Mouse (Mus musculus) testis, adult 2 months (tissue): ENCODE data around the gene Lep.

Experiments
- CTCF ChIP-seq: fragments of 200-500 bp; IDR thresholded peaks from 2 replicates; pipeline ENCODE4 v1.5.1; 2012; ENCODE audit warnings: low read depth, mild to moderate bottlenecking, inconsistent platforms, low read length, moderate library complexity; ENCODE audit not compliant: control insufficient read depth, insufficient read depth, insufficient replicate concordance
- POLR2A ChIP-seq: fragments of 200-500 bp; IDR thresholded peaks from 2 replicates; pipeline ENCODE4 v1.6.1; 2012; ENCODE audit warnings: low read depth, mild to moderate bottlenecking, inconsistent platforms, low read length, moderate library complexity; ENCODE audit not compliant: control insufficient read depth

DNA sequence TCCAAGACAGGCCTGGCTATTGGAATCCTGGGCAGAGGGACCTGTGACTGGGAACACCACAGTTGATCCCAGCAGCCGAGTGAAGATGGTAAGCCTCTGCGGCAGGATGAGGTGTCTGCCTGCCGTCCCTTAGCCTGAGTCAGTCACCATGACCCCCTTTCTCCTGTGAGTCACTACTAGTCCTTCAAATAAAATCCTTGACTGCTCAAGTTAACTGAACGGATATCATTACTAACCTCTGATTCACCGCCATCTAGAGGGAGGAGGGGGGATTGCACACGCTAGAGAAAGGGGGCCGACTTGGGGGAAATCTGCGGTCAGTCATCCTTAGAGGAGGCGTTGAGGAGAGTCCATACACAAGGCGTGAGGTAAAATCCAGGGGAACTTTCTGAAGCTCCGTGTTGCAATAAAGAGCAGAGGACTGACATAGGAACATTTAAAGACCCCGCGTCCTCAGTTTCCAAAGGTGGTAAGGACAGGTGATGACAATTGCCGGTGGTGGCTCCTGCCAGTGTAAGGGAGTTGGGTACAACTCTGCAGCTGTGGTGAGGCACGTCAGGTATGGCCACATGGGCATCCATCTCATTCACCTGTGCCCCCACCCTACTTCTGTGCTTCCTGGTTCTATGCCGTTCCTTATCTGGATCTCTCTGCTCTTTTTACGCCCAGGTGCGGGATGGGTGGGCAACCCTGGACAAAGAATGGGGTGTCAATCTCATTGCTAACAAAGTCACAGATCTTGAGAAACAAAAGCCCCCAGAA lies 36.6 kb upstream of the Lep start:
- TF ChIP-seq CTCF = peak; percentile 21; the same call in 1 of the 2 replicates
- no peak for TF ChIP-seq POLR2A
